Mouse (Mus musculus): ENCODE measurements at regions not wholly inside any gene's neighbourhood (a gene's known extent, or its start where the extent isn't known, plus 50 kb on each side); places are given as distances from the start of the nearest gene placed in this dataset.

DNA sequence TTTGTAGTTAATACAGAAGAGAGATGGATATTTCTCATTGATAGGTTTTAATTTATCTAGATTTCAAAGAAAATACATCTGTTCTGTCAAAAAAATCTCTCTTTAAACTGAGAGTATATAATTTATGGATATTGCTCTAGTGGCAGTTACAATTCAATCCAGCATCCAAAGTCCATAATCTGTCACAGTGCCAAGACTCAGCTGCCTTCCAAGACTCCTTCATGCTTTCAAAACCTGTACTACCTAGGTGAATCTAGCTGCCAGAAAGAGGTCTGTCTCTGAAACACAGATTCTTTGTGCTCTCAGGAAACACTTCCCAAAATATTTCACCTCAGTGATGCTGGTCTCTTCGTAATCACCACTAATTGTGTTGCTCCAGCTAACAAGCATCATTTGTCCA, 844.0 kb upstream of the Sel1l start:
- TF ChIP-seq CTCF (IDR thresholded peaks at IDR 0.05; ENCODE audit: borderline replicate concordance, insufficient read depth, low read length) (no peak), POLR2A (IDR thresholded peaks at IDR 0.05; ENCODE audit: low read depth, low read length) (no peak)

Data from embryonic fibroblast, embryonic 13.5 days (primary cell).